Mouse (Mus musculus) T-helper 17 cell (primary cell): ENCODE data around the gene Nebl.

Experiments used
- in situ Hi-C, 2 experiments: fragments of 300-600 bp; cut with MboI, MseI; formaldehyde crosslinking; loops; 1 replicate in 1 of 2; 2 replicates in 1 of 2; pipeline ENCODE4 v1.15.1; 2025; ENCODE audit warnings: high pct_unique_total_duplicates in 2 of 2

Nebl gene

DNA sequence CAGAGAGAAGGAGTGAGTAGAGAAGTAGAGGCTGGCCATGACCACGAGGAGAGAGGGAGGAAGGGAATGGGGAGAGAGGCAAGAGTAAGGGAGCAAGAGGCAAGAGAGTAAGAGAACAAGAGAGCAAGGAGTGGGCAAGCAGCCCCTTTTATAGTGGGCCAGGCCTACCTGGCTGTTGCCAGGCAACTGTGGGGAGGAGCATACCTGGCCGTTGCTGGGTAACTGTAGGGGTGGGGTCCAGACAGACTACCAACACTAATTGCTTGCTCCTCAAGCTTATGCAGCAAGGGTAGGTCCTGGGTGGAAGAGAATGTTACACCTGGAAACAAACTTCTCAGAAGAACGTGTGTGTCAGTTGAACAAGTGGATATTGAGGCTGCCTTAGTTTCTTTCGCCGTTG, 20.0 kb downstream of the Nebl start:
- in situ Hi-C loops, result loop anchor here in 1 of 2 experiments (25.0 kb wide), 1 partner anchor 976 kb away; the partner anchor contains the start of genes Bmi1 and Spag6

DNA sequence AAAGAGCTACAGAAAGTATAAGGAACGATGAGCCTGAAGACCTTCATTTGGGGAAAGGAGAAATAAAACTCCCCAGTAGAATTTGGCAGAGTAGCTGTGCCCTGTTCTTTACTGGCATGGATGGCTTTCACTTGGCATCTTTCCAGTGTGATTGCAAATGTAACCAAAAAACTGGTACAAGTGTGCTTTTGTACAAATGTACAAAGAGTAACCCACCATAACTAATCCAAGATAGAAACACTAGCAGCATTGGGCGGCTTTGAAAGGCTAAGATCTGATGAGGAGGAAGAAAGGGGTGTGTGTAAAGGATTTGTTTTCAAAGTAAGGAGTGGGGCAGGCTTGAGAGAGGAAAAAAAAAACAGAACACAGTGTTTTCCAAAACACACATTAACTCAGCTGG, 21.2 kb downstream of the Nebl start:
- in situ Hi-C loops, result loop anchor here in 1 of 2 experiments (25.0 kb wide), 1 partner anchor 977 kb away; the partner anchor contains the start of genes Bmi1 and Spag6

DNA sequence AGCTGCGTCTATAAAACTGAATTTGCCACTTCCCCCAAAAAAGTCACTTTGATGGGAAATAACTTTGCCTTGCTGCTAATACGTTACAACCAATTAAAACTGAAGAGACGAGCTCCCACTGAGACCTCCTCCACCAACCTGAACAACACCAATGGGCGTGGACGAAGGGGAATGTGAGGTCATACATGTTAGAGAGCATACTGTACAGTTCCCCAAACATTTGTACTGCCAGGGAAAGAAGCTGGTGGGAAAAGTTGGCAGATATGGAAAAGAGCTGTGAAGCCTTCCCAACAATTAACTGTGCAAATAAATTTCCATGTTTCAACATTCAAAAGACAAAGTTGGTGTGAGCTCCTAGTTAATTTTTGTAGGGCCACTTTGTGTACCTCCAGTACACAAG, 25.3 kb downstream of the Nebl start:
- in situ Hi-C loops, result loop anchor here (10.0 to 25.0 kb wide), 2 partner anchors 349 to 981 kb away; partner anchors contain the start of genes Bmi1 (in 1 of the 2), Mllt10 (in 1 of the 2) and Spag6 (in 1 of the 2)

DNA sequence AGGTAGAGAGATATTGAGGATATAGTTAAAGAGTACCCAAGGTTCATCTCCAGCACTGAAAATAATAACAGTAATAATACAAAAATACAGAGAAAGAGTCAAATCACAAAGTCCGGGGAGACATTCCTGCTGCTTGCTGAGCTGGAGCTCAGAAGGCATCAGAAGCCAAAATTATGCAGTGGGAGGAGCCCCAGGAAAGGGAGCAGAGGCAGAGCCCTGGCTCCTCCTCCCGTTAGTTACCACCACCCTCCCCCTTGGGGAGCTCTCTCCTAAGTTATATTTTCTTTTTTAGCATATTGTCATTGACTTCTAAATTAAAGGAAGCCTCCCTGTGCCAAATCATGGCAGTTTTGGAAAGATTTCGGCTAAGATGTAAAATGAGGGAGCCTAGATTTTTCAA, 25.8 kb downstream of the Nebl start:
- in situ Hi-C loops, result loop anchor here (10.0 to 25.0 kb wide), 2 partner anchors 349 to 982 kb away; partner anchors contain the start of genes Bmi1 (in 1 of the 2), Mllt10 (in 1 of the 2) and Spag6 (in 1 of the 2)

DNA sequence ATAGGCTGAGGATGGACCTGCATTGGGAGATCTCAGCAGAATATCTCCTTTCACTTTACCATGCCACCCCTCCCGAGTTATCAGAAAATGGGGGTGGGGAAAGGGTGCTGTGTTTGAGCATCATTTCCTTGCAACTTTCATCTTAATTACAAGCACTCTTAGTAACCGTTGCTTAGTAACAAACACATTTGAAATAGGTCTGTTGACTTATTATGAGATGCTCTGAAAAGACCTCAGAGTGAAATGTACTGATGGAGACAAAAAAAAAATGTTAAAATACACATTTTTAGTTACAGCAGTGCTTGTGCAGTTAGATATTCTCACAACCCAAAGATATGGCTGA, 28.1 kb downstream of the Nebl start:
- in situ Hi-C loops, result loop anchor here (10.0 to 25.0 kb wide), 2 partner anchors 352 to 984 kb away; partner anchors contain the start of genes Bmi1 (in 1 of the 2), Mllt10 (in 1 of the 2) and Spag6 (in 1 of the 2)

DNA sequence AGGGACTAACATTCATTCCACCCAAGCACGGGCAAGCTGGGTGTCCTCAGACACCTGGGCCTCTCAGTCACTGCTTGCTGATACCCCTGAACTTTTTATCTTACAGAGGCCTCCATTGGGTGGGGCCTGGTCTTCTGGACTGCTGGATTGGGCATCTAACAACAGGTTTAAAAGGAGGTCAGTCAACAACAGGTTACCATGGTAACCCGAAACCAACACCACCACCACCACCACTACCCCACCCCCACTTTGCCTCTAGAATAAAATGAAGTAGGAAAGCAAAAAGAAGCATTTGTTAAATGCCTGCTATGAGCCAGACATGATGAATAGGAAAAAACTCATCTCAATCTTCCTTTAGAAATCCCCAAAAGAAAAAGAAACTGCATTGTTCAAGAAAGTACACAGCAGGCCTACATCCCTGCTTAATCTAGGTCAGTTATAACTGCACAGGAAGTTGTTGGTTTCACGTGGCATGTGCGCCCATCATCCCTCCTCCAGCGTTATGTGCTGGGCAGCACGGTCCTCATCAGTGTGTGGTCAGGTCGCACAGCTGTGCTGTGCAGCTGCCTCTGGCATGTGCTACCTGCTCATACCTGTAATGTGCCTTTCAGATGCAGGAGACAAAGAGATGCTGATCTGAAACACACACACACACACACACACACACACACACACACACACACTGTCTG, 28.6 kb downstream of the Nebl start:
- in situ Hi-C loops, result loop anchor here (10.0 to 25.0 kb wide), 2 partner anchors 352 to 985 kb away; partner anchors contain the start of genes Bmi1 (in 1 of the 2), Mllt10 (in 1 of the 2) and Spag6 (in 1 of the 2)

DNA sequence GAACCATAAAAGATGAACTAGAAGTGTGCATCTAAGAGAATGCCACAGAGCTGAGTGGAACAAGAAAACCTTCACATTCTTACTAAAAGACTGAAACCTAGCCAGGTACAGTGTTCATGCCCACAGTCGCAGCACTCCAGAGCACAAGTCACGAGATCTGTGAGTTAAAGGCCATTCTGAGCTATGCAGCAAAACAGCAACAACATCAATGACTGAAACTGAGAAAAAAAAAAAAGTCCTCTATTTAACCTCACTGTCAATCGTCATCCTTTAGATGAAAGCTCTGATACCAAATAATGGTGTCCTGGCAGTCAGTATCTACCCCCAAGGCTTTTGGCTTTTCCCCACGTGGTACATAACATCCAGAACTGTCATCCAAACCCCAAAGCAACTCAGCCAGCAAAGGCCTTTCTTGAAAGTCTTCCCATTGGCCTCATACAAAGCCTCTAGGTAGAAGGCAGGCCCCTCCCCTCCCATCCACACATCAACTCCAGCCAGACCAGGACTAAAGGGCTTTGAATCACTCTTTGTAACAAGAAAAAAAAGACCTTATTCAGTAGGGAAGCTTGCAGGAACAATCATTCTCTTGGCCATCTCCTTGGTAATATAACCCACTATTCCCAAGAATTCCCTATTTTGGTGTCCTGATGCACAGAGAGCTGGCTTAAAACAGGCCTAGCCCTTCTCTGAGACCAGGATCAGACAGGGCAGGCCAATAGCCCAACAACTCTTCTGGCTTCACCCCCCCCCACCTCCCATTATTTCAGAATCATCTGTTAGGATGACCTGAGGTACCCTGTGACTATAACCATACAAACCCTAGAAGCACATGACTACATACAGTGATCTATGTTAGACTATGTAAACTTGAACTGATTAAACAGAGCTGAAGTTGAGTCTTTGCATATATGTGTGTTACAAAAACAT, 32.8 kb downstream of the Nebl start:
- in situ Hi-C loops, result loop anchor here in 1 of 2 experiments (10.0 kb wide), 1 partner anchor 1216 kb away; no protein-coding TSS in a partner anchor

DNA sequence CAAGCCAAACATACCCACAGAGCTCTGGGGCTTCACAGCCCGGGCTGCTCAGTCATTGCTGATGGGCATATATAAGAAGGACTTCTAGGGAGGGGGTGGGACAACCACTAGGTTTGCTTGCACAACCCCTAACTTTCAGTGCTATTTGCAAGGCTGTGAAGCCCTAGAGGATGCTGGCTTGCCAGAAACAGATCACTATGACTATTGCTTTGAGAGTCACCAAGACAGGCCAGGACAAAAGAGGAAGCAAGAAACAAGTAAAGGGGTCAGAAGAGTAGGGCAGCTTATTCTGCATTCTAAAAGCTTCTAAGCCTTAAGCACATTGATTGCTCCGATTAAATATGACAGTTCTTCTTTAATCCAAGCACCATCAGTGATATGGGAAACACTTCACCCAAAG, 38.3 kb downstream of the Nebl start:
- in situ Hi-C loops, result loop anchor here in 1 of 2 experiments (10.0 kb wide), 1 partner anchor 1222 kb away; no protein-coding TSS in a partner anchor

DNA sequence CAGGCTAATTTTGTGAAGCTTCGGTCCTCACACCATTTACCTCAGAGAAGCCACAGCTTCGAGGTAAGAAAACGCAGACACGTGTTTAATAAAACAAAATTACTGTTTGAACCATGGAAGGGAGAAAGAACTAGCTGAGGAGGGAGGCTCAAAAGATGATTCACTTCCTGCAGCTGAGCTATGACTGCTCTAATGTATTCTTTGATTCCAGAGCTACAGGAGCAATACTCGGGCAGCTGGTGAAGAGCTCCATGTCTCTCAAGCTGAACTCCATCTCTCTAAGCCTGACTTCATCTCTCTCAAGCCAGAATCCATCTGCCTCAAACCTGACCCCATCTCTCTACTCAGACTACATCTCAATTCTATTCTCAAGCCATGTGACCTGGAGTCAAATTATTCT, 41.0 kb downstream of the Nebl start:
- in situ Hi-C loops, result loop anchor here in 1 of 2 experiments (10.0 kb wide), 1 partner anchor 1225 kb away; no protein-coding TSS in a partner anchor

DNA sequence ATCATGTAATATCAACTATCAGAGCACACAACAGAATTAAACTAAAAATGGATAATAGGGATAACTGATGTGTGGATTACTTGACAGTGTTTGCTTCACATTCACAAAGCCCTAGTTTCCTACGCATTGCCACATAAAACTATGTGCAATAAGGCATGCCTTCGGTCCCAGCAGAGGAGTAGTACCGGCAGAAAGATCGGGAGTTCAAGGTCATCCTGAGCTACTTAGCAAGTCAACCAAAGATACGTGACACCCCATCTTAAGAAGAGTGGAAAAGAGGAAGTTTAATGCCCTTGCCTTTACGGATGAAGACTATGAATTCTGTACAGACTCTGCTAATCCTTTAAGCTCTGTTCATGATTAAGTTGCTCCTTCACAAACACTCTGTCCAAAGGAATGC, 44.1 kb downstream of the Nebl start:
- in situ Hi-C loops, result no loop called here

DNA sequence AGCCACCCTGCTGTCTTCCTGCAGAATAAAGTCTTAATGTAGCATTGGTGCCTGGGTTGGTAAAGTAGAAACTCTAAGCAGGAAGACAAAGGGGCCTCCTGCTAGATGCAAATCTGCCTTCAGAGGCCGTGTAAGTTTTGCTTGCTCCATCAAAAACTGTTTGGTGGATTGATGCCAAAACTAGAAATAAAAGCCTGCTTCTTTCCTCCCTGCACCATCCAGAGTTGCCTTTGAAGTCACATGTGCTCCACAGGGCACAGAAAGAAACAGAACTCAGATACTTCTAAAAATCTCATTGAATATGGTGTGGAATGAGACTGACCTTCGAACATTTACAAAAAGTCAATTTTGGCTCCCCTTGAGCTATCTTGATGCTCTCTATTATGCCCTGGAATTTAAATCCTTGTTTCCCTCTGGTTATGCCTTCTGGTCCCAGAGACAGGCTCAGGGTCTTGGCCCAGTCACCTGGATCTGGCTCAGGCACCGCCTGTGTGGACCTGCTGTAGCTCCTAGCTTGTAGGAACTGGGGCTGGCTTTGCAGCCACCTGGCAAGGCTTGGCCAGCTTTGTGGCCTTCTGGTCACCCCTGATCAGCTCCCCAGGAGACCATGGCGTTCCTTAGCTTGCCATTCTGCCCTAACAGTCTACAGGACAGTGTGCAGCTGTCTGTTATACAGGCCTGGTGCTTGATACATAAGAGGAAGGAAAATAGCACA, 47.8 kb downstream of the Nebl start:
- in situ Hi-C loops, result no loop called here

DNA sequence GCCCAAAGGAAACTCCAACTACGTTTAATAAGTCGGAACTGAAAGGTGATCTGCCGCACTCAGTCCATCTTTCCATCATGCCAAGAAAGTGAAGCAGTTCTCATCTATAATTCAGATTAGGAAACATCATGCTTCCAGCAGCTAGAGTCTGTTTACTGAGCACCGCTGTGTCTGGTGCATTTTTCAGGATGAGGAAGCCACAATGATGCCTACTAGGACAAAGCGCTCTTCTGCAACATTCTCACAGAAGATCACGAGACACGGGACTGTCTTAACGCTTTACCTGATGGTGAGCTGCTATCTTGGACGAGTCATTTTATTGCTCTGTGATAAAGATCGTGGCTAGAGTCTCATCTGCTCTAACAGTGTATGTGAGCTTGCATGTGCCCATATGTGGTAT, 59.1 kb downstream of the Nebl start:
- in situ Hi-C loops, result no loop called here

DNA sequence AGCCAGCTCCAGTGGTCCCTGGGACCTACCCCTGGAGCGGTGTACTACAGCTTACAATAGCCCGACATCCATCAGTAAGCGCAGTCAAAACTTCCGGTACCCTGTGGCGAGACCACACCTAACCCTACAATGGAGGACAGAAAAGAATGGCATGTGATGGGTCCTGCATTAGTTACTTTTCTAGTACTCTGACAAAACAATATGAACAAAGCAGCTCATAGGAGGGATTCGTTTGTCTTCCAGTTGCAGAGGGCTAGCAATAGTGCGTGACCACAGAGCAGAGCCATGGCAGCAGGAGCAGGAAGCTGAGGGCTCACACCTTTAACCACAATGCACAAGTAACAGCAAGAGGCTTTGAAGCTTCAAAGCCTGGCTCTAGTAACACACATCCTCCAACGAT, 59.7 kb downstream of the Nebl start:
- in situ Hi-C loops, result no loop called here

DNA sequence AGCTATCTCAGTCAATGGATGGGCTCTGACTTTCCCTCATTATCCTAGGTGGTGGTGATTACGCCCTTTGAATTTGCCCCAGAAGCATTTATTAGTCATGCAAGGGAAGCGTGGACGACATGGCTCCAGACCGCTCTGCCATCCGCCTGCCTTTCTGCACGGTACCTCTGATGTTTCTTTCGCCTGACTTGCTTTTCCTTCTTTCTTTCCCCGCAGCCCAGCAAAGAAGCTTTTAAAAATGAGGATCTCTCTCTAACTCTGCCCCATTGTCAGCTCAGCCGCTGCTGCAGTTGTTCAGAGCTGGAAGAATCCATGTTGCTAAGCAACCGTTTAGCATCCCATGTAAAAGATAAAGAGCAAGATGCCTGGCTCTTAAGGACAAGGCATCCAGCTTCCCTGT, 61.3 kb downstream of the Nebl start:
- in situ Hi-C loops, result no loop called here

DNA sequence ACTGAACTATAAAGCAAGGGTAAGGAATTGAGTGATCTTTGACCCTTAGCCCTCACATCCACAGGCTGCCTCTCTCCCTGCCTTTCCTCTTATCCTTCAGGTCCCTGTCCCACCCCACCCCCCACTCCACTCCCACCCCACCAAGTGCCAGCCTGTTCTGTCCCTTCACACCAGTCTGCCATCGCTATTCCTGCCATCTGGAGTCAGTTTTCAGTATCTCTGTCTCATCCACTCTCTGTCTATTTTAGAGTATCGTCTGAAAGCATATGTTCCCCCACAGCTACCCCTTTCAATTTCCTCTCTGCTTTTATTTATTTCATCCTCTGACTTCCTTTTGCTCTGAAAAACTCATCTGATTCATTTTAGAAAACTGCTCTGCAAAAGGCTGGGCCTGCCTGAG, 62.3 kb downstream of the Nebl start:
- in situ Hi-C loops, result no loop called here

DNA sequence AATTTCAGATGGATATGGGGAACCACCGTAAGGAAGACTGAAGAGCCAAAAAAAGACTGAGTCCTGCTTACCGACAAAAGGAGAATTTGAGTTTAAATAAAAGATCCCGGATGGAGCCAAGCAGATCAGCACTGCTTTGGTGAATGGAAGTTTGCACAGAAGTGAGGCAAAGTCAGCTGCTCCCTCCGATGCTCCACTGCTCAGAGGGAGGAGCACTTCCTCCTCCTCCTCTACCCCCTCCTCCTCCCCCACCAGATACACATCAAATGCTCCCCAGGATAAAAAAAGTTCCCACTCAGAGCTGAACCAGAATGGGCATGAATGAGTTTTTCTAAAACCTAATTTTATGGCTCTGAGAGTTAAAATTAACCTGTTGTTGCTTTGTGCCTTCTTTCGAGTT, 73.1 kb downstream of the Nebl start:
- in situ Hi-C loops, result loop anchor here in 1 of 2 experiments (10.0 kb wide), 1 partner anchor 517 kb away; no protein-coding TSS in a partner anchor

DNA sequence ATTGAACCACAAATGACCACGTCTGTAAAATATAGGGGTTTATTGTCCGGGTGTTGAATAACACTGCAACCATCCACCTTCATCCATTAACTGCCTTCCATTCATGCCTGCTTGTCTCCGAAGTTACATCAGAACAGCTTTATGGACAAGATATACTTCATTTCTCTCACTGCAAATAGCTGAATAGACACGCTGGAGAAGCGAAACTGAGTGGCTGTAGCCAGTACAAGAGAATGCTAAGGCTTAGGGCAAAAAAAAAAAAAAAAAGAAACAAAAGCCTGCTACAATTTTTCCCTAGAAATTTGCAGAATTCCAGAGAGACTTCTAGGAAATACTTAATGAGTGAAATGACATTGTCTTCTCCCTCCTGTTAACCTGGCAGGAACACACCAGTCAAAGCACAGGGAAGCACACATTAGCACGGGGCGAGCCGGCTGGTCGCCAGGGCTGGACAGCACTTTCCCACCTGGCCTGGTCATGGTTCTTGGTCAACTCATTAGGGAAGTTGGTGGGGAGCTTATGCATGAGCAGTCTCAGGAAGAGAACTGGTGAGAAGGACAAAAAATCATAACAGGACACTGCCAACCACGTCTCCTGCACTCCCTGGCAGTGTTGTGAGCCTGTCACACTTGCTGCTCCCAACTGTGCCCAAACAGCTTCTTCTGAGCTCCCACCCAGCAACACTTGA, 81.0 kb downstream of the Nebl start:
- in situ Hi-C loops, result loop anchor here in 1 of 2 experiments (10.0 kb wide), 1 partner anchor 525 kb away; no protein-coding TSS in a partner anchor

DNA sequence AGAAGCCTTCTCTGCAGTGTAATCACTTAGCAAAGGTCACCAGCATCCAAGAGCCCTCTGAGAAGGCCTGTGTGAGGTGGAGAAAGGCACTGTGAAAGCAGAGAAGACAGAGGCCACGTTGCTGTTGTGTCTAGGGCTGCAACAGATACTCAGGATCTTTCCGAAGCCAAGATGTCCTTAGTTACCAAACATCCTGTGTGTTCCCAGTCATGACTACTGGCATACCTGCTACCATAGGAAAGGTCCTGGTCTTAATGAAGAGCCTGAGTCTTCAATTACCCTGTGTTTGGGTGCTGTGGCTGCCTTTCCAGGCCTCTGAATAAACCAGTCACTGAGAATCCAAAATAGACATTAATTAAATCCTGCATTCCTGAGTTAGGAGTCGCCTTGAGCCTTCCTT, 81.5 kb downstream of the Nebl start:
- in situ Hi-C loops, result loop anchor here (5.0 to 10.0 kb wide), 3 partner anchors 73 to 525 kb away; no protein-coding TSS in a partner anchor

DNA sequence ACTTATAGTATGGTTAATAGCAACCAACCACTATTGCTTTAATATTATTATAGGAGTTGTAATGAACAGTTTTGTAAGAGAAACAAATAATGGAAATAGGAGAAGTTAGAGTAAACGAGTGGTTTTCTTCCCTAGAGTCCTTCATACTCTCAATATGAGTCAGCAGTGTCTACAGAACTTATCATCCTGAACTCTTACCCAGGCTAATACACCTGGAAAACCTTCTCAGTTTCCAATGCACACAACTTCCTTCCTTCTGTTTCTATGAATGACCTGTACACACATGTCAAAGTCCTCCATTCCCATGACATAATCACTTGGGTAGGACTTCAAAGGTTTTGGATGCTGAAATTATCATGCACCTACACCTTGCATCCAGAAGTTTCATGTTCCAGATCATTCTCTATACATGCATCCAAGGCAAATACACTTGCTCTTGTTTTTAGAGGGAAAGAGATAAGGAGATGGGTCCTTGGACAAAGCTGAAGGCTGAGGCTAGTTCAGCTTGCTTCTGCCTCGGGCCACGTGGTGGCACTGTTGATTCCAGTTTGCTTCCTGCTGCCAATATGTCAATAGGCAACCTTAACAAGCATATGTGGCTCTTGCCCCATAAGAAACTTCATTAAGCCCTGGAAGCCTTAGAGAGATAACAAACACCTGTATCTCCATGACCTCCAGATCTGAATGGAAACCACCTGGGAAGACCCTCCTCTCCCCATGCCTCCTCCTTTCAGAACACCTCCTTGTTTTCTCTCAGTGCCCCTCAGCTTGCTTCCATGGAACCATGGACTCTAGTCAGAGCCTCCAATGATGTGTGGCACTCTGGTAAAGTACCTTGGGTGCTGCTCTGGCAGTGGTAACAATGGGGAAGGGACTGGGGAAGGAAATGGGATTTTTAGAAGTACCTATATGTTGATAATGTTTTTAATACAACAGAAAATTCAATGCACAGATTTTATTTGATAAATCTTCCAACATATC, 86.7 kb downstream of the Nebl start:
- in situ Hi-C loops, result loop anchor here (5.0 to 10.0 kb wide), 3 partner anchors 78 to 190 kb away; no protein-coding TSS in a partner anchor
